Mouse (Mus musculus) ES-Bruce4 (cell line): Measurements from ENCODE around the gene Spryd3.

Experiments
- CTCF ChIP-seq: IDR thresholded peaks from one replicate; pipeline ENCODE4 v1.8.1; 2011; ENCODE audit warnings: low read depth, low read length
- EP300 ChIP-seq: IDR thresholded peaks from 2 replicates; pipeline ENCODE4 v1.6.1; 2011; ENCODE audit warnings: low read depth, low read length; ENCODE audit not compliant: insufficient read depth
- POLR2A ChIP-seq: IDR thresholded peaks from one replicate; pipeline ENCODE4 v1.8.1; 2011; ENCODE audit warnings: low read length; ENCODE audit not compliant: insufficient read depth

DNA sequence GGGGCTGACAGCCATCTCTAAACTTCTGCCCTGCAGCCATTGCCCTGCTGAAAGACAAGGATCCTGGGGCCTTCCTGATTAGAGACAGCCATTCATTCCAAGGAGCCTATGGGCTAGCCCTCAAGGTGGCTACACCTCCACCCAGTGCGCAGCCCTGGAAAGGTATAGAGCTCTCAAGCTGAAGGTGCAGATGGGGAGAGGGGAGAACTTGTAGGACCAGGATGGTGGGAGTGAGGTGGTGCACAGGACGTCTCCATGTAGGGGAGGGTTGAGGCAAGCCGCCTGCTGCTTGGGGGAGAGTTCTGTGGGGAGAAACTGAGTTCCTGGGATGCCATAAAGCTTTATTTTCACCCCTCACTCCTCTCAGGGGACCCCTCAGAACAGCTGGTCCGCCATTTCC lies 22.4 kb downstream of the Spryd3 start:
- TF ChIP-seq POLR2A (no peak), CTCF (no peak), EP300 (no peak)
